Mouse (Mus musculus) limb, embryonic 10.5 days (tissue): ENCODE results near the gene Ptov1. TPM values are rescaled to one million over a fixed set of nuclear protein-coding genes. Genes with fewer than 3 reads are reported as not detected.
A peak's percentile ranks its signal among the peaks of the same experiment; 100 is the strongest.

Source experiments
- DNase-seq: peaks from one replicate; pipeline ENCODE4 v3.0.0-alpha.2; 2017; ENCODE audit warnings: low spot score
- H3K27ac ChIP-seq: fragments of 300-500 bp; sonication (generic); 2 replicates; pipeline ENCODE4 v1.5.1; 2016; ENCODE audit warnings: mild to moderate bottlenecking
- H3K27me3 ChIP-seq: fragments of 300-500 bp; sonication (generic); 2 replicates; pipeline ENCODE4 v1.6.1; 2016; ENCODE audit warnings: low read depth, mild to moderate bottlenecking; ENCODE audit not compliant: poor library complexity, severe bottlenecking
- H3K36me3 ChIP-seq: fragments of 300-500 bp; sonication (generic); 2 replicates; pipeline ENCODE4 v1.6.1; 2016; ENCODE audit warnings: mild to moderate bottlenecking, moderate library complexity
- H3K4me1 ChIP-seq: fragments of 300-500 bp; sonication (generic); 2 replicates; pipeline ENCODE4 v1.6.1; 2016
- H3K4me3 ChIP-seq: fragments of 300-500 bp; sonication (generic); 2 replicates; pipeline ENCODE4 v1.5.1; 2016; ENCODE audit warnings: mild to moderate bottlenecking, moderate library complexity
- H3K9me3 ChIP-seq: fragments of 300-500 bp; sonication (generic); replicated peaks from 2 replicates; pipeline ENCODE4 v1.6.1; 2016; ENCODE audit warnings: mild to moderate bottlenecking
- WGBS: fragments of 180-500 bp; shearing (Covaris S2); methylation state at CpG from one replicate; pipeline ENCODE4 v1.1.7; 2016; 5-methylcytosine and 5-hydroxymethylcytosine counted together
- polyA plus RNA-seq: library from polyadenylated mRNA; unstranded; fragments of >200 nt; fragmentation: Nextera tagmentation; extraction: Ambion mirVana; gene quantifications from 2 replicates; pipeline ENCODE4 v1.2.1, GENCODE M21; 2016

Gene Ptov1
- polyA plus RNA-seq, 1 experiment from 2014 or later: 504 TPM

- peaks cover 45% of the 10 kb centered on the region for H3K4me1 ChIP-seq
- 92% methylated on average over 8 of the region's 8 CpGs for WGBS
- H3K27ac ChIP-seq: no peak overlapping the region
- H3K4me3 ChIP-seq: no peak overlapping the region
- H3K27me3 ChIP-seq: no peaks in the 10 kb centered on the region
- DNase-seq: no peak
- H3K9me3 ChIP-seq: no peaks in the 10 kb centered on the region
- peaks cover 84% of the 10 kb centered on the region for H3K36me3 ChIP-seq
These were observed 7.2 kb downstream of the Ptov1 start for GRCm38 (mm10) chr7:44862434-44862833.

GRCm38 (mm10) chr7:44861429-44861816 lies 8.2 kb downstream of the Ptov1 start:
- 88% methylated on average over 14 of the region's 14 CpGs for WGBS
- no peak overlapping the region for H3K4me3 ChIP-seq
- H3K27me3 ChIP-seq: no peaks in the 10 kb centered on the region
- H3K9me3 ChIP-seq: no peaks in the 10 kb centered on the region
- H3K27ac ChIP-seq: peak overlapping the region; percentile 34; the same call in 1 of the 2 replicates
- no peak for DNase-seq
- H3K4me1 ChIP-seq: peaks cover 39% of the 10 kb centered on the region
- peaks cover 74% of the 10 kb centered on the region for H3K36me3 ChIP-seq

GRCm38 (mm10) chr7:44860576-44861428 lies 8.8 kb downstream of the Ptov1 start:
- WGBS: 64% methylated on average over 22 of the region's 22 CpGs

GRCm38 (mm10) chr7:44859896-44860295 lies 9.7 kb downstream of the Ptov1 start:
- H3K27me3 ChIP-seq: no peaks in the 10 kb centered on the region
- H3K27ac ChIP-seq: no peak overlapping the region
- WGBS: 93% methylated on average over 11 of the region's 11 CpGs
- H3K36me3 ChIP-seq: peaks cover 59% of the 10 kb centered on the region
- DNase-seq: no peak
- peaks cover 42% of the 10 kb centered on the region for H3K4me1 ChIP-seq
- H3K9me3 ChIP-seq: no peaks in the 10 kb centered on the region
- no peak overlapping the region for H3K4me3 ChIP-seq

More at GRCm38 (mm10) chr7:44860576-44861428, 8.8 kb downstream of the Ptov1 start:
- H3K4me3 ChIP-seq: 0 out of 2 replicates have a peak overlapping the region, but pooled peaks have one; percentile 11
- no peaks in the 10 kb centered on the region for H3K27me3 ChIP-seq
- DNase-seq: peak; percentile 84
- H3K36me3 ChIP-seq: peaks cover 68% of the 10 kb centered on the region
- H3K9me3 ChIP-seq: no peaks in the 10 kb centered on the region
- H3K4me1 ChIP-seq: peaks cover 37% of the 10 kb centered on the region
- H3K27ac ChIP-seq: peak overlapping the region; percentile 34; the same call in 1 of the 2 replicates

GRCm38 (mm10) chr7:44857905-44858304 lies 11.7 kb downstream of the Ptov1 start:
- peak overlapping the region; percentile 69 for H3K4me3 ChIP-seq
- H3K36me3 ChIP-seq: peaks cover 43% of the 10 kb centered on the region
- H3K27ac ChIP-seq: peak overlapping the region; percentile 89; the same call in 1 of the 2 replicates
- no peak for DNase-seq
- H3K4me1 ChIP-seq: peaks cover 59% of the 10 kb centered on the region
- no peaks in the 10 kb centered on the region for H3K9me3 ChIP-seq
- 31% methylated on average over 8 of the region's 8 CpGs for WGBS
- H3K27me3 ChIP-seq: no peaks in the 10 kb centered on the region

GRCm38 (mm10) chr7:44857042-44857552 lies 12.5 kb downstream of the Ptov1 start, which contains the start of gene Pnkp:
Gene Pnkp (plus strand): TSS chr7:44857139.
- Histone ChIP-seq H3K4me3 (peak within 1 kb of the TSS; percentile 69), H3K27me3 (no peaks in the 10 kb centered on the region), H3K9me3 (no peaks in the 10 kb centered on the region), H3K4me1 (peaks cover 65% of the 10 kb centered on the region), H3K27ac (peak within 1 kb of the TSS; percentile 89), H3K36me3 (peaks cover 43% of the 10 kb centered on the region)
- peak; percentile 93 for DNase-seq
- under 1% methylated on average over 32 of the region's 32 CpGs for WGBS

GRCm38 (mm10) chr7:44856265-44856916 lies 13.2 kb downstream of the Ptov1 start:
- Histone ChIP-seq H3K4me3 (peak overlapping the region; percentile 69), H3K27me3 (no peaks in the 10 kb centered on the region), H3K4me1 (peaks cover 65% of the 10 kb centered on the region), H3K36me3 (peaks cover 43% of the 10 kb centered on the region), H3K9me3 (no peaks in the 10 kb centered on the region), H3K27ac (peak overlapping the region; percentile 89)
- WGBS: 65% methylated on average over 9 of the region's 9 CpGs
- no peak for DNase-seq

- no peaks in the 10 kb centered on the region for H3K27me3 ChIP-seq
- H3K27ac ChIP-seq: peak overlapping the region; percentile 90
- 47% methylated on average over 10 of the region's 10 CpGs for whole genome bisulfite sequencing
- H3K9me3 ChIP-seq: no peaks in the 10 kb centered on the region
- H3K36me3 ChIP-seq: peaks cover 33% of the 10 kb centered on the region
- peak overlapping the region; percentile 64 for H3K4me3 ChIP-seq
- no peak for DNase-seq
- H3K4me1 ChIP-seq: peaks cover 64% of the 10 kb centered on the region
These were observed 14.6 kb downstream of the Ptov1 start for GRCm38 (mm10) chr7:44855036-44855435.

GRCm38 (mm10) chr7:44854356-44855031 lies 15.1 kb downstream of the Ptov1 start:
- H3K9me3 ChIP-seq: no peaks in the 10 kb centered on the region
- 1% methylated on average over 45 of the region's 45 CpGs for WGBS
- peaks cover 64% of the 10 kb centered on the region for H3K4me1 ChIP-seq
- DNase-seq: peak; percentile 84
- peak overlapping the region; percentile 64 for H3K4me3 ChIP-seq
- peak overlapping the region; percentile 90 for H3K27ac ChIP-seq
- H3K27me3 ChIP-seq: no peaks in the 10 kb centered on the region
- H3K36me3 ChIP-seq: peaks cover 27% of the 10 kb centered on the region

GRCm38 (mm10) chr7:44853596-44854355 lies 15.8 kb downstream of the Ptov1 start:
- no peaks in the 10 kb centered on the region for H3K27me3 ChIP-seq
- WGBS: 34% methylated on average over 26 of the region's 26 CpGs
- H3K36me3 ChIP-seq: peaks cover 23% of the 10 kb centered on the region
- H3K4me1 ChIP-seq: peaks cover 64% of the 10 kb centered on the region
- no peak for DNase-seq
- no peaks in the 10 kb centered on the region for H3K9me3 ChIP-seq
- H3K4me3 ChIP-seq: peak overlapping the region; percentile 64
- H3K27ac ChIP-seq: peak overlapping the region; percentile 90

GRCm38 (mm10) chr7:44853065-44853464 lies 16.5 kb downstream of the Ptov1 start:
- Histone ChIP-seq H3K4me3 (0 out of 2 replicates have a peak overlapping the region, but pooled peaks have one; percentile 2), H3K36me3 (peaks cover 23% of the 10 kb centered on the region), H3K9me3 (no peaks in the 10 kb centered on the region), H3K4me1 (peaks cover 61% of the 10 kb centered on the region), H3K27me3 (no peaks in the 10 kb centered on the region), H3K27ac (no peak overlapping the region)
- no peak for DNase-seq
- 92% methylated on average over 2 of the region's 2 CpGs for WGBS
